Mouse (Mus musculus): ENCODE measurements around the gene Igf1. TPM values are rescaled to one million over a fixed set of nuclear protein-coding genes. Genes with fewer than 3 reads are reported as not detected.

The Igf1 gene
- total RNA-seq, 2 experiments from 2014 or later, result not detected

DNA sequence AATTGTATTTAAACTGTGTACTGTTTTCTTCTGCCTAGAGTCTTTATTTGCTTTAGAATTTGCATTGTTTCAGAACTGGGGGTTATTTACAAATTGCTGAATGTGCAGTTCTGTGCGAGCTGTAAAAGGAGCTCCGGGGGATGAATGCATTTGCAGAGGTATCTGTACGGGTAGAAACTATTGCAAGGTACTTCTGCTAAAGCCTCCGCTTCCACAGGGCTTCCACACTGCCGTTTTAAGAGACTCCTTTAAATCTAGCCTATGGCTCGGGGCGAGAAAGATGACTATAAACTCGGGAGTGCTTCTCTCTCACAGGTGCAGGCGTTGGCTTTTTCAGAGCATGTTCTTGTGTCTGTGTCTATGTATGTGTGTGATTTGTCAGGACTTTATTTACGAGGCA, 1.4 kb downstream of the Igf1 start:
- no peak for ATAC-seq (replicated peaks; ENCODE audit: poor library complexity, severe bottlenecking)

DNA sequence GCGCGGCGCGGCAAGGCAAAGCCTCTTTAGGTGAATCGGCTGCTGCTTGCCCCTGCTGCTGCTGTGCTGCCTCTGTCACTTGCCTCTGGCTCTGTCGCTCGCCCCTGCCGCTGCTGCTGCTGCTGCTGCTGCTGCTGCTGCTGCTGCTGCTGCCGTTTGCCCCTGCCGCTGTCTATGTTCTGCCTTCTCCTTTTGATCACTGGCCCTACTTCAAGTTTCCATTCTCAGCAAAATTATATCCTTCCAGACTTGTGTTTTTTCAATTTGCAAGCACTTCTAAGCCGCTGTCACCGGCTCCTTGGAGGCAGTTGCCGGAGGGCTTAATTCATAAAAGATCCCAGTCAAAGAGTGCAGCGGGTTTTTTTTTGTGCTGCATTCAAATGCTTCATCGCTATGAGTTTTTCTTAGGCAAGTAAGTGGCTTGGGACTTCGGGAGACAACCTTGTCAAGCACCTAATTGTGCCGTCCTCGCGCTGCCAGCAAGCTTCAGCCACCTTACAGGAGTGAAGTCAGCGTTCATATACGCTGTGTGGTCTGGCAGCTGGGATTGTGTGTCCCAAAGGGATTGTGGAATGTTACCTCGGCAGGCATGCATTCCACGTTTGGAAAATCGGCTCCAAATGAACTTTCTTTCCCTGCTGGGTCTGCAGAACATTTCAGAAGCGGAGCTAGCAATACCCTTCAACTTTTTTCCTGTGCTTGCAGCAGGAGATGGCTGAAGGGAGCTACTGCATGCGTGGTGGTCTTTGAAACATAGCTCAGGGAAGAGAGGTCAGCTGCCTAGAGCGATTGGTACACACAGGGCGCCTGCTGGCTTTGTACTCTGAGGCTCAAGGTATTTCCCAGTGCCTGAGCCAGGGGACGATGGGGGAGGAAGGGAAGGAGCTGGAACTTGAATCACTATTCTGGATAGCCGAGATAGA, 2.4 kb downstream of the Igf1 start:
- ATAC-seq (replicated peaks; ENCODE audit: poor library complexity, severe bottlenecking), result 0 out of 2 replicates have a peak, but pooled peaks have one; percentile 10

DNA sequence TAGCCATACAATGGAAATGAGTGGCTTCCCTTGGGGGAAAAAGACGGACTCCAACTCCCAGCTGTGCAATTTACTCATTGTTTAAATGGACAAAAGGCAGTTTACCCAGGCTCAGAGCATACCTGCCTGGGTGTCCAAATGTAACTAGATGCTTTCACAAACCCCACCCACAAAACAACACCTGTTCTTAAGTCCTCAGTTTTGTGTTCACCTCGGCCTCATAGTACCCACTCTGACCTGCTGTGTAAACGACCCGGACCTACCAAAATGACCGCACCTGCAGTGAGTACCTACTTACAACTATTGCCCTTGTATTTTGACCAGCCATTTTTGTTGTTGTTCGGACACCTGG, 3.0 kb downstream of the Igf1 start:
- ATAC-seq (replicated peaks; ENCODE audit: poor library complexity, severe bottlenecking), result no peak

GRCm38 (mm10) chr10:87862899-87863298, 4.8 kb downstream of the Igf1 start:
- ATAC-seq (replicated peaks; ENCODE audit: poor library complexity, severe bottlenecking), result no peak

DNA sequence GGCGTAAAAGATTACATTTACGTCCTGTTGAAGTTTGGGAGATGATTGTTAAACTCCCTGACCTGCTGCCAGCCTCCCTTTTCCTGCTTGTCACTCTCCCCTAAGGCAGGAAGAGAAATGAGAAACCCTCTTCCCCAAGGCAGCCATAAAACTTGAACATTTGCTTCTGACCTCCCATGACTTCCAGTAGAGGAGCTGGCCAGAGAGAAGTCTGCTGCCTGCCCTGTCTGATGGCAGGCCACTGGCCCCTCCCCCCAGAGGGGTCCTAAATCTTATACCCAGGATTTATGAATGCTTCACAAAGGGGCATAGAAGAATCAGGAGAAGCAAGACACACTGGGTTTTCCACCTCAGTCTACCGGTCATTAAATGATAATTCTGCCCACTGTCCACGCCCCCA, 5.3 kb downstream of the Igf1 start:
- ATAC-seq (replicated peaks; ENCODE audit: poor library complexity, severe bottlenecking), result no peak

DNA sequence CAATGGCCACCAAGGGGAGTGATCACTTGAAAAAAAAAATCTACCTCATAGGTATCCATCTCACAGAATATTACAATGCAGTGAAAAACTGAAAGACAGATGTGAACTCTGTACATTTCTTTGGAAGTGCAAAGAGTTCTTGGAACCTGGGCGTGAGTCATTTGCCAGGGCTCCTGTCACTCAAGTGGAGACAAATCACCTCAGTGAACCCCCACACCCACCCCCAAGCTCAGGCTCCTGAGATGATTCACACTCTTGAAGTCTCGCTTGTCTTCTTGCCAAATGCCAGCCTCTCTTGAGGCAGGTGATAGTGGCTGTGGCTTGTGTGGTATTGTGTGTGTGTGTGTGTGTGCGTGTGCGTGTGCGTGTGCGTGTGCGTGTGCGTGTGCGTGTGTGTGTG, 7.6 kb downstream of the Igf1 start:
- no peak for ATAC-seq (replicated peaks; ENCODE audit: poor library complexity, severe bottlenecking)

DNA sequence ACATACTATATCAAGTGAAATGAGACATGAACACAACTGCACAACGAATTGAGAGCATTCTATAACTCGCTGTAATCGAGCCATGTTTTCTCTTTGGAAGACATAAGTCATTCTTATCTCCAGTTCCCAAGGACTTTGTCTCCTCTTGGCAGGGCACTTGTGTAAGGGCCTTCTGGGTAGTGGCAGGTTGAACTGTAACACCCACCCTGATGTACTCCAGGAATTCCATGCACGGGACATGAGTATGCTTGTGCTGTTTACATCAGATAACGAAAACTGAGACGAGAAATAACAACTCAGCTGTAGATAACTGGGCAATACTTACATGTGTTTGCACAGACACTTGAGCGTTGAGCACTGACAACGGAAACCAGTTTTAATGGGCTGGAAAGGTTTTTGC, 8.4 kb downstream of the Igf1 start:
- no peak for ATAC-seq (replicated peaks; ENCODE audit: poor library complexity, severe bottlenecking)

GRCm38 (mm10) chr10:87867217-87867616, 9.2 kb downstream of the Igf1 start:
- ATAC-seq (replicated peaks; ENCODE audit: poor library complexity, severe bottlenecking), result no peak

GRCm38 (mm10) chr10:87867631-87868030, 9.6 kb downstream of the Igf1 start:
- no peak for ATAC-seq (replicated peaks; ENCODE audit: poor library complexity, severe bottlenecking)

DNA sequence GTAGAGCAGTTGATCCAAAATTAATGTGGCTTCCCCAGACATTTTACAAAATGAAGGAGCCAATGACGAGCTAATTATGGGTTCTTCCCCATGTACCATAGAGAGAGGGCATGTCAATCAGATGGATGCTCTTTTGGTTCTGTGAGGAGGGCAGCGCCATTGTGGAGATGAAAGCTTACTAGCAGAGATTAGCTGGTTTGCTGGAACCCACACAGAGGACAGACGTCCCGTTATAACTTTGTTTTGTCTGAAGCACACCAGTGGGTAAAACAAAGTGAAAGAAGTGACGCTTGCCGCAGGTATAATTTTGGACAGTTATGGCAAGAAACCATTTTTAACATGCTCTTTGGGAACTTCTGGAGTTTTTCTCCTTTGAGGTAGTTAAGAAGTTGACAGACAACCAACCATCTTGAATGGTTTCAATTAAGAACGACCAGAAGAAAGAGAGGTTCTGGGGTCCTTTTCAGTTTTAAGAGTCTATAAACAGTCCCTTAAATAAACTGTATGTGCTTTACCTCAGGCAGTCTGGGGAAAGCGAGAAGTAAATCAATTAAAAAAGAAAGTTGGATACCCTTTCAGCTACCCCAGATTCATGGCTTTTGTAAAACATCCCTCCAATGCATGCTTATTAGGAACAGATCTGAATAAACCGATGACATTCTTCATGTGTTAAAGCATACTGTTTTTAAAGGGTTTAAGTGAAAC, 10.4 kb downstream of the Igf1 start:
- no peak for ATAC-seq (replicated peaks; ENCODE audit: poor library complexity, severe bottlenecking)

DNA sequence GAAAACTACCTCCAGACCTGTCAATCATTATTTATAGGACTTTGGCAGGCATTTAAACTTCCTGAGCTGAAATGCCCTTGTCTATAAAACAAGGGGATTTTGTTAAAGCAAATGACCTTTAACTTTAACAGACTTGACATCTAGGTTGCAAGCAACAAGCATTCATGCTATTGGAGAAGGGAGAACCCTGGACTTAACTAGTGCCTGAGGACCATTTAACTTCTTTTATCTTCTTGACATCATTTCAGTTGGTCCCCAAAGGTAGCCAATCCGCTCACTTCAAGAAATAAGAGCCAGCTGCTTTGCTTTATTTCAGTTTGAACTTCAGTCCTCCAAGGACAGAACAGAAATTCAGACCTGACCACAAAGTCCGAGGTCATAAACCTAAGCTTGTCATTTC, 11.1 kb downstream of the Igf1 start:
- no peak for ATAC-seq (replicated peaks; ENCODE audit: poor library complexity, severe bottlenecking)

DNA sequence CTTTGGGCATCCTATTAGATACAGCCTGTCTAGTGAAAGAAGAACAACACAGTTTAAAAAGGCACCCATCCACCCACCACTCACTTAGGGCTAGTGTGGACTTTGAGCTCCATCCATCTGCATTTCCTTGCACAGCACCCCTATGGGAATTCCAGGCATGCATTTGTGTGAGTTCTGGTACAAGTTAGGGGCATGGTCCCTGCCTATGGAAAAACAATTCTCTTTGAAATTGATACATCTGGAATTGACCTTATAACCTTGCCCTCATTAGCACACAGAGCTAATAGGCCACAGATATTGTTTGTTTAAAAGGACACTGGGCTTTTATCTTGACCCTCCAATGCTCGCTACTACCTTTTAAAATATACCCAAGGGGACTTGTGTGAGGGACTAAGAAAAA, 11.6 kb downstream of the Igf1 start:
- no peak for ATAC-seq (replicated peaks; ENCODE audit: poor library complexity, severe bottlenecking)

DNA sequence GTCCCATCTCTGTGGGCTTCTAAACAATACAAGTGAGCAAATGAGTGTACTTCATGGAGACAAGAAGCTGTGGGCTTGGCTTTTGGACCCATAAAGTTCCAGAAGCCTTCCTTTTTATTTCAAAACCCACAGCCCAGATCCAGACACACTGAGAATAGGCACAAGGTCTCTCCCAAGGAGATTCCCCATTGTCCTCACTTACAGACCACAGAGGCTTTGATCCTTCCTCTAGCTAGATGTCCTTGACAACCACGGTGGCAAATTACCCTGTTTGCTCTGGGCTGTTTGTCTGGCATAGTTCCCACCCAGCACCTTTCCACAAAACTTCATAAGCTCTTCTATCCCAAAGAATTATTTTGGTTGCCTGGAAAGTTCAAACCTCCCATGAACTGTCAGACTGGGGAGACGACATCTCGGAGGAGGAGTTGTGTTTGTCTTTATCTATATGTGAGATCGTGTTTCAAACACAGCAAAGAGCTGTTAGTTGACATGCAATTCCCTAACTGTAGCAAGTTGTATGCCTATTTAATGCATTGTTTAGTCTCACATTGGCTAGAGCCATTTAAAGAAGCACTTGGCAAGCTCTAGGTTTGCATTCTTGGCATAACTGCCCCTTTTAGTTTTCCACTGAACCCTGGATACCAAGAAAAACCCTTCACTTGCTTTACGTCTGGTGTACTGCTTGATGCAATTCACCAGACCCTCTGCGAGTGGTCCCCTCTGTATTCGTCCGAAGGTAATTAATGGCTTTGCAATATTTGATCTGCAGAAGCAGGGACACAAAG, 14.0 kb downstream of the Igf1 start:
- ATAC-seq (replicated peaks; ENCODE audit: poor library complexity, severe bottlenecking), result no peak

- no peak for ATAC-seq (replicated peaks; ENCODE audit: poor library complexity, severe bottlenecking)
Measured at GRCm38 (mm10) chr10:87872854-87873253, 14.8 kb downstream of the Igf1 start.

- ATAC-seq (replicated peaks; ENCODE audit: poor library complexity, severe bottlenecking), result no peak
Measured at GRCm38 (mm10) chr10:87873516-87873915, 15.5 kb downstream of the Igf1 start.

DNA sequence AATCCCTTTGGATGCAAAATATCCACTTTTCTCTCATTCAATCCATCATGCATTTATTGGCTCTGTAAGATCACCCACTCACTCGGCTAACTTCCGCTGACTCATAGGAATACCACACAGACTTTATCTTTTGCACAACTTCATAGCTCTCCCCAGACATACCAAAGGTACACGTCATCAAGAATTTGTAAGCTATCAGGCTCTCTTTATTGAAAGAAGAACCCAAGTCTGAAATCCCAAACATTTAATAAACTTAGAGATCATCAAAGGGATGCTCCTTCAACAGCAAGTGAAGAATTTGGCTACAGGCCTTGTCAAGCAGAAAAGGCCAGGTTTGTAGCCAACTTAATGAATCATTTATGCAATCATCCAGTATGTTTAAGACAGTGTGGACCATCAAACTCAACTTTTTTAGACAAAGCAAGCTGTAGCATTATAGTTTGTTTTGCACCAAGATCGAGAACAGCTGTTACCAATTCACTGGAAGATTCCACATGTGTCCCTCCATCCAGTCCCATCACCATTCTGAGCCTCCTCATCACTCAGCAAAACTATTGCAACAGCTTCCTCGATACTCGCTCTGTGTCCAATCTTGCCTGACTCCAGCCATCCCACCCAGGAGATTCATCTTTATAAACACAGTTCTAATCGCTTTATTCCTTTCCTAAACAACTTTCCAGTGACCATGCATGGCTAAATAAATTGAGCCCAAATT, 22.2 kb downstream of the Igf1 start:
- no peak for ATAC-seq (replicated peaks; ENCODE audit: poor library complexity, severe bottlenecking)

DNA sequence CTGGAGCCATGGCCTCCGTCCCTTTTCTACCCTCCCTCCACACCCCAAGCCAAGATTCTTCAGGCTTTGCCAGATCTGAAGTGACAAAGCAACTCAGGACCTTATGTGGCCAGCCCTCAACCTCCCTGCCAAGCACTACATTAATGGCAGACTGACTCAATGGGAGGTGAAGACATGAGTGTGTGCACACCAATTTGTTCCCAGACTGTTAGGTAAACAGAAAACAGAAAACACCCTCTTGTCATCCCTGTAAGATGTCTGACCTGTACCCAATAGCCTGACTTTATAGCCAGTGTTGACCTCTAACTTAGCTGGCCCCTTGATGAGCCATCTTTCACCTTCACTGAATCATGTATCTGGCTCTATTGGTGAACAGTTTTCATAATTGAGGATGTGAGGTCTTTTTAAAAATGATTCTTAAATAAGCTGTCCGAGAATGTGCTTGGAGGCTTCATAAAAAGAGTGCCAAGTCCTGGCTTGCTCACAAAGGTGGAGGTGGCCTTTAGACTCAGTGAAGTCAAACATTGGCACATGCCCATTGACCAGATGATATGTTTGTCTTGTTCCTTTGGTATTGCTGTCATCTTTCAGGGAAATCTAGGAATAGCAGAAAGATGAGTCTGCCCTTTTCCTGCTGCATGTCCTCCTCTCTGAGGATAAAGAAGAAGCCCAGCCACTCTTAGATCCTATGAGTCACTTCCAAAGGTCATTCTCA, 27.4 kb downstream of the Igf1 start:
- ATAC-seq (replicated peaks; ENCODE audit: poor library complexity, severe bottlenecking), result no peak

DNA sequence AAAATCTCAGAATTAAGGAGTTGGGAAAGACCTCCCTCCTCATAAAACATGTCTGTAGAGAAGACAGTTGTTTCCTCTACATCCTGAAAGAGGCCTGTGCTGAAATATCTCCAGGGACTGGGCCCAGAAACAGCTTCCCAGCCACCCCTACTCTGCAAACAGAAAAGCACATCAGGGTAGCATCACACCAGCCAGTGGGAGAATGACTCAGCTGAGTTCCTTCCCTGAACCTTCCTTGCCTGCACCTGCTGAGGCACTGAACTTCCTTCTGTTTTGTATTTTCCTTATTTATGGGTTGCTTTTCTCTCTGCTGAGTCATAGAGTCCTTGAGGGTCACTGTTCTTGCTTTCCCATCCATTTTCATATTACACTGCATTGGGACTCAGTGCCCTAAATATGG, 31.8 kb downstream of the Igf1 start:
- ATAC-seq (replicated peaks; ENCODE audit: poor library complexity, severe bottlenecking), result peak; percentile 44

DNA sequence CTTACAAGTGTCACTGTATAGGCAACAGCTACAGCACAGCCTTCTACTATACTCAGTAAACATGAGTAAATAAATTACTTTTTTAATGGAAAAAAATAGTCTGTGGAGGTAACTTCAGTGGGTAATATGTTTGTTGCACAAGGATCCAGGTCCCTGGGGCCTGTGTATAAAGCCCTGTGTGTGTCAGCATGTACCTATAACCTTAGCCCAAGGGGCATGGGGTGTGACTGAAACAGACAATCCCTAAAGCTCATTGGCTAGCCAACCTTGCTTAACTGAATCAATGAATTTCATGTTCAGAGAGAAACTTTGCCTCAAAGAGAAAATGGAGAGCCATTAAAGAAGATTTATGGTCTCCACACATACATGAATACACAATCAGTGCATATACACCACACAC, 34.2 kb downstream of the Igf1 start:
- ATAC-seq (replicated peaks; ENCODE audit: poor library complexity, severe bottlenecking), result no peak

- no peak for ATAC-seq (replicated peaks; ENCODE audit: poor library complexity, severe bottlenecking)
Measured at GRCm38 (mm10) chr10:87893272-87893671, 35.2 kb downstream of the Igf1 start.
